In genomic region chr13:56344355-56344754, GRCm38 (mm10) we compare ENCODE assay signal across 28 mouse cellular contexts. TPM values are rescaled to one million over a fixed set of nuclear protein-coding genes. Genes with fewer than 3 reads are reported as not detected.
DNase-seq lines count a peak whose midpoint lies in the region; ATAC-seq and TF ChIP-seq lines count a peak whose summit lies in the region.
"Had no signal": no experiment of that assay in that cellular context is flagged by ENCODE, and none has a peak within 500 bp of the region (broad histone marks: within the 10 kb centered on the region; RNA-seq: fewer than 3 reads in every experiment).

No protein-coding gene starts in this region.

- TF ChIP-seq CTCF in lung, embryonic 14.5 days (IDR thresholded peaks at IDR 0.05; ENCODE audit: low read depth): no peak

- no peaks in the 10 kb centered on the region for H3K36me3 ChIP-seq in kidney, embryonic 16.5 days (ENCODE audit: insufficient read depth, low read length)
- no peaks in the 10 kb centered on the region for H3K36me3 ChIP-seq in lung, embryonic 14.5 days (ENCODE audit: insufficient read depth)
- H3K36me3 ChIP-seq in limb, embryonic 10.5 days: no peaks in the 10 kb centered on the region
- H3K36me3 ChIP-seq in limb, embryonic 15.5 days: no peaks in the 10 kb centered on the region
- H3K36me3 ChIP-seq: forebrain, embryonic 10.5 days; heart, embryonic 12.5 days; heart, embryonic 15.5 days; hindbrain, embryonic 10.5 days; hindbrain, embryonic 13.5 days had no signal

- no peak overlapping the region for H3K9ac ChIP-seq in kidney, embryonic 16.5 days (replicated peaks; ENCODE audit: low read length)
- H3K9ac ChIP-seq in lung, embryonic 14.5 days: no peak overlapping the region
- no peak overlapping the region for H3K9ac ChIP-seq in limb, embryonic 15.5 days
- H3K9ac ChIP-seq: forebrain, embryonic 13.5 days; heart, embryonic 12.5 days; heart, embryonic 15.5 days; hindbrain, embryonic 13.5 days had no signal

- DNase-seq in kidney, postnatal 25 days: no peak
- peak; percentile 11 for DNase-seq in lung, embryonic 14.5 days
- DNase-seq in lung, postnatal 36 days: no peak
- DNase-seq in limb, embryonic 10.5 days (ENCODE audit: low spot score): no peak
- DNase-seq in frontal cortex, postnatal 10 days (ENCODE audit: low spot score in 2 of 2): no peak
- no peak for DNase-seq in frontal cortex, postnatal 25 days (ENCODE audit: low spot score in 2 of 2)
- DNase-seq: adrenal gland, adult 8-10 months; adrenal gland, postnatal 25 days; cerebellum, adult 11-12 months; cerebellum, adult 8-10 months; cerebellum, postnatal 10 days; cerebellum, postnatal 36 days; embryo, embryonic 11 days; gastrocnemius, postnatal 25 days; heart, adult 18-20 months; heart, postnatal 10 days; heart, postnatal 36 days had no signal

- no peak for ATAC-seq in kidney, embryonic 16.5 days (ENCODE audit: low FRiP score, low TSS enrichment)
- no peak for ATAC-seq in lung, embryonic 14.5 days (ENCODE audit: insufficient read depth)
- ATAC-seq in limb, embryonic 15.5 days (ENCODE audit: insufficient number of reproducible peaks, low FRiP score, low TSS enrichment, low read depth): no peak
- ATAC-seq: activated CD4-positive, CD25-positive, alpha-beta regulatory T cell, adult 4 months; forebrain, embryonic 13.5 days; forebrain, embryonic 16.5 days; hindbrain, embryonic 16.5 days had no signal

- peak overlapping the region; percentile 6; the same call in 1 of the 2 replicates for H3K27ac ChIP-seq in kidney, embryonic 16.5 days (ENCODE audit: low read length)
- no peak overlapping the region for H3K27ac ChIP-seq in lung, embryonic 14.5 days (ENCODE audit: low read depth)
- H3K27ac ChIP-seq in limb, embryonic 10.5 days: 0 out of 2 replicates have a peak overlapping the region, but pooled peaks have one; percentile 50
- peak overlapping the region; percentile 52; the same call in 1 of the 2 replicates for H3K27ac ChIP-seq in limb, embryonic 15.5 days
- H3K27ac ChIP-seq: forebrain, embryonic 10.5 days; forebrain, embryonic 13.5 days; heart, embryonic 15.5 days; hindbrain, embryonic 10.5 days; hindbrain, embryonic 13.5 days had no signal

- H3K27me3 ChIP-seq in kidney, embryonic 16.5 days (ENCODE audit: insufficient read depth, low read length): no peaks in the 10 kb centered on the region
- H3K27me3 ChIP-seq in lung, embryonic 14.5 days (ENCODE audit: insufficient read depth, low read length): no peaks in the 10 kb centered on the region
- H3K27me3 ChIP-seq in limb, embryonic 10.5 days (ENCODE audit: low read depth, poor library complexity, severe bottlenecking): no peaks in the 10 kb centered on the region
- H3K27me3 ChIP-seq in limb, embryonic 15.5 days: no peaks in the 10 kb centered on the region
- H3K27me3 ChIP-seq: forebrain, embryonic 13.5 days; heart, embryonic 12.5 days; heart, embryonic 15.5 days; hindbrain, embryonic 13.5 days had no signal

- WGBS in kidney, embryonic 16.5 days: 49% methylated on average over 12 of the region's 12 CpGs
- WGBS in lung, embryonic 14.5 days: 57% methylated on average over 12 of the region's 12 CpGs
- whole genome bisulfite sequencing in limb, embryonic 10.5 days: 78% methylated on average over 12 of the region's 12 CpGs
- WGBS in limb, embryonic 15.5 days: 64% methylated on average over 12 of the region's 12 CpGs

- peaks cover 4% of the 10 kb centered on the region; the same call in 1 of the 2 replicates for H3K4me1 ChIP-seq in kidney, embryonic 16.5 days (ENCODE audit: insufficient read depth, low read length)
- 0 out of 2 replicates have a peak, but pooled peaks cover 9% of the 10 kb centered on the region for H3K4me1 ChIP-seq in lung, embryonic 14.5 days (ENCODE audit: insufficient read depth)
- peaks cover 25% of the 10 kb centered on the region for H3K4me1 ChIP-seq in limb, embryonic 10.5 days
- peaks cover 41% of the 10 kb centered on the region for H3K4me1 ChIP-seq in limb, embryonic 15.5 days
- H3K4me1 ChIP-seq: hindbrain, embryonic 13.5 days had no signal

- no peak overlapping the region for H3K4me2 ChIP-seq in kidney, embryonic 16.5 days (replicated peaks; ENCODE audit: low read depth, low read length)
- H3K4me2 ChIP-seq in lung, embryonic 14.5 days: no peak overlapping the region
- no peak overlapping the region for H3K4me2 ChIP-seq in limb, embryonic 15.5 days
- H3K4me2 ChIP-seq: forebrain, embryonic 13.5 days; heart, embryonic 12.5 days; heart, embryonic 15.5 days; hindbrain, embryonic 13.5 days had no signal

- no peak overlapping the region for H3K4me3 ChIP-seq in kidney, embryonic 16.5 days (ENCODE audit: low read length)
- H3K4me3 ChIP-seq in lung, embryonic 14.5 days (ENCODE audit: low read depth, low read length): no peak overlapping the region
- no peak overlapping the region for H3K4me3 ChIP-seq in limb, embryonic 10.5 days
- H3K4me3 ChIP-seq in limb, embryonic 15.5 days: no peak overlapping the region
- H3K4me3 ChIP-seq: forebrain, embryonic 10.5 days; forebrain, embryonic 13.5 days; heart, embryonic 12.5 days; heart, embryonic 15.5 days; hindbrain, embryonic 10.5 days; hindbrain, embryonic 13.5 days had no signal

- H3K9me3 ChIP-seq in kidney, embryonic 16.5 days (ENCODE audit: low read length): no peaks in the 10 kb centered on the region
- H3K9me3 ChIP-seq in lung, embryonic 14.5 days (ENCODE audit: low read depth, low read length): no peaks in the 10 kb centered on the region
- H3K9me3 ChIP-seq in limb, embryonic 10.5 days (replicated peaks): no peaks in the 10 kb centered on the region
- no peaks in the 10 kb centered on the region for H3K9me3 ChIP-seq in limb, embryonic 15.5 days
- H3K9me3 ChIP-seq: forebrain, embryonic 10.5 days; forebrain, embryonic 13.5 days; heart, embryonic 12.5 days; heart, embryonic 15.5 days; hindbrain, embryonic 10.5 days; hindbrain, embryonic 13.5 days had no signal

RNA-seq across cellular contexts. Expression of gene Cxcl14, which starts 48.0 kb away (rescaled TPM):
- 23.4 and 25.1 TPM in 2 replicates for polyA plus RNA-seq in kidney, embryonic 16.5 days (2015; fragmentation: Nextera tagmentation; extraction: Ambion mirVana)
- polyA plus RNA-seq in lung, embryonic 14.5 days (2014; fragmentation: Nextera tagmentation; extraction: Ambion mirVana): 9.0 and 9.8 TPM in 2 replicates
- polyA plus RNA-seq in limb, embryonic 10.5 days (2016; fragmentation: Nextera tagmentation; extraction: Ambion mirVana): 29.8 and 112 TPM in 2 replicates
- polyA plus RNA-seq in limb, embryonic 15.5 days (2015; fragmentation: Nextera tagmentation; extraction: Ambion mirVana): 624 and 644 TPM in 2 replicates
- polyA plus RNA-seq: activated CD4-positive, CD25-positive, alpha-beta regulatory T cell, adult 4 months had no signal
